Mouse (Mus musculus) ES-E14 (cell line): ENCODE measurements around the gene Plet1.

Experiments
- CHD2 ChIP-seq: IDR thresholded peaks from 2 replicates; pipeline ENCODE4 v1.6.1; 2014; ENCODE audit warnings: mild to moderate bottlenecking, low read depth, low read length, inconsistent platforms
- HCFC1 ChIP-seq: IDR thresholded peaks from 2 replicates; pipeline ENCODE4 v1.6.1; 2012; ENCODE audit warnings: low read length, inconsistent platforms, borderline replicate concordance; ENCODE audit not compliant: insufficient read depth
- ZC3H11A ChIP-seq: IDR thresholded peaks from 2 replicates; pipeline ENCODE4 v1.6.1; 2012; ENCODE audit warnings: low read depth, mild to moderate bottlenecking, inconsistent platforms, low read length, borderline replicate concordance

- TF ChIP-seq HCFC1 (no peak), ZC3H11A (no peak), CHD2 (no peak)
Observed at GRCm38 (mm10) chr9:50476651-50477050, 17.7 kb upstream of the Plet1 start.
